Mouse (Mus musculus) stomach, adult 2 months (tissue): ENCODE data around the gene Xpo1. TPM values are rescaled to one million over a fixed set of nuclear protein-coding genes. Genes with fewer than 3 reads are reported as not detected.

Experiments used
- polyA plus RNA-seq: library from polyadenylated mRNA; depleted of rRNA; stranded (reverse); fragments of >200 nt; gene quantifications from 2 replicates; pipeline ENCODE4 v1.2.3, GENCODE M21; 2012; rRNA removed

Gene Xpo1
- 0.90 and 1.1 TPM in 2 replicates for polyA plus RNA-seq

GRCm38 (mm10) chr11:23255427-23256193, at the start of gene Xpo1:
Gene Xpo1, plus strand, starts transcription at chr11:23256041.

GRCm38 (mm10) chr11:23306764-23307565, 51.1 kb downstream of the Xpo1 start, which contains the start of gene Usp34:
Gene Usp34, plus strand, starts transcription at chr11:23306895.

Other genes starting within 250 kb of the Xpo1 start
- gene Fam161a, start 248.5 kb upstream of the Xpo1 start, polyA plus RNA-seq, result 0.18 and 0.23 TPM in 2 replicates
- gene Usp34, start 50.9 kb downstream of the Xpo1 start, polyA plus RNA-seq, result 0.83 and 1.4 TPM in 2 replicates
- 1.2 and 1.4 TPM in 2 replicates for gene Ahsa2, start 242.0 kb downstream of the Xpo1 start, polyA plus RNA-seq